8 mouse cellular contexts compared by ENCODE assay signal in genomic region chr16:10867904-10868440, GRCm38 (mm10). TPM values are rescaled to one million over a fixed set of nuclear protein-coding genes. Genes with fewer than 3 reads are reported as not detected.
DNase-seq lines count a peak whose midpoint lies in the region; ATAC-seq and TF ChIP-seq lines count a peak whose summit lies in the region.

No protein-coding gene starts in this region.

- no peak overlapping the region for H3K4me2 ChIP-seq in forebrain, postnatal 0 days (ENCODE audit: low read depth)
- no peak overlapping the region for H3K4me2 ChIP-seq in forebrain, embryonic 13.5 days
- no peak overlapping the region for H3K4me2 ChIP-seq in stomach, postnatal 0 days (replicated peaks; ENCODE audit: low read depth)

- no peak overlapping the region for H3K27ac ChIP-seq in forebrain, postnatal 0 days (ENCODE audit: low read depth, low read length)
- H3K27ac ChIP-seq in forebrain, embryonic 13.5 days, result no peak overlapping the region
- no peak overlapping the region for H3K27ac ChIP-seq in embryonic facial prominence, embryonic 10.5 days (replicated peaks)
- no peak overlapping the region for H3K27ac ChIP-seq in layer of hippocampus, adult 2 months
- H3K27ac ChIP-seq in stomach, postnatal 0 days (replicated peaks), result no peak overlapping the region

- no peaks in the 10 kb centered on the region for H3K27me3 ChIP-seq in forebrain, postnatal 0 days (ENCODE audit: insufficient read depth, low read length)
- H3K27me3 ChIP-seq in forebrain, embryonic 13.5 days, result no peaks in the 10 kb centered on the region
- no peaks in the 10 kb centered on the region for H3K27me3 ChIP-seq in embryonic facial prominence, embryonic 10.5 days (replicated peaks; ENCODE audit: low read depth, poor library complexity, severe bottlenecking)
- H3K27me3 ChIP-seq in stomach, postnatal 0 days (ENCODE audit: control insufficient read depth, insufficient read depth, low read length), result no peaks in the 10 kb centered on the region

- DNase-seq in forebrain, postnatal 0 days, result peak; percentile 44
- peak; percentile 33 for DNase-seq in A20 (ENCODE audit: low read depth, low spot score)
- peak; percentile 79 for DNase-seq in adrenal gland, postnatal 10 days
- peak; percentile 76 for DNase-seq in embryonic facial prominence, embryonic 10.5 days (ENCODE audit: low spot score)
- DNase-seq in layer of hippocampus, adult 2 months (ENCODE audit: low spot score in 2 of 2), result peak in 1 of 2 experiments; percentile 62
- peak; percentile 71 for DNase-seq in stomach, postnatal 0 days (ENCODE audit: low spot score)

- H3K4me1 ChIP-seq in forebrain, postnatal 0 days (ENCODE audit: insufficient read depth), result no peaks in the 10 kb centered on the region
- peaks cover 8% of the 10 kb centered on the region for H3K4me1 ChIP-seq in forebrain, embryonic 13.5 days
- H3K4me1 ChIP-seq in embryonic facial prominence, embryonic 10.5 days, result 0 out of 2 replicates have a peak, but pooled peaks cover 6% of the 10 kb centered on the region
- no peaks in the 10 kb centered on the region for H3K4me1 ChIP-seq in stomach, postnatal 0 days (replicated peaks; ENCODE audit: control insufficient read depth, insufficient read depth)

- TF ChIP-seq EP300 in stomach, postnatal 0 days (optimal IDR thresholded peaks at IDR 0.05), result no peak

- no peak for ATAC-seq in forebrain, postnatal 0 days
- no peak for ATAC-seq in forebrain, embryonic 13.5 days
- peak; percentile 67; the same call in 1 of the 2 replicates for ATAC-seq in megakaryocyte progenitor cell, adult 5-6 weeks (replicated peaks; ENCODE audit: poor library complexity)
- no peak for ATAC-seq in stomach, postnatal 0 days (ENCODE audit: low FRiP score, low TSS enrichment)

- TF ChIP-seq CTCF in forebrain, postnatal 0 days (IDR thresholded peaks at IDR 0.05; ENCODE audit: low read depth), result peak; percentile 90
- peak; percentile 100 for TF ChIP-seq CTCF in layer of hippocampus, adult 2 months (conservative IDR thresholded peaks at IDR 0.05)
- TF ChIP-seq CTCF in stomach, postnatal 0 days (IDR thresholded peaks at IDR 0.05; ENCODE audit: low read depth), result peak; percentile 96

- H3K9ac ChIP-seq in forebrain, postnatal 0 days, result no peak overlapping the region
- no peak overlapping the region for H3K9ac ChIP-seq in forebrain, embryonic 13.5 days
- no peak overlapping the region for H3K9ac ChIP-seq in stomach, postnatal 0 days (ENCODE audit: low read length)

- WGBS in forebrain, postnatal 0 days, result 35% methylated on average over 11 of the region's 11 CpGs
- 31% methylated on average over 11 of the region's 11 CpGs for WGBS in forebrain, embryonic 13.5 days
- 36% methylated on average over 11 of the region's 11 CpGs for WGBS in embryonic facial prominence, embryonic 10.5 days
- WGBS in stomach, postnatal 0 days, result 36% methylated on average over 11 of the region's 11 CpGs

- H3K9me3 ChIP-seq in forebrain, postnatal 0 days (ENCODE audit: low read length), result no peaks in the 10 kb centered on the region
- H3K9me3 ChIP-seq in forebrain, embryonic 13.5 days (replicated peaks), result no peaks in the 10 kb centered on the region
- no peaks in the 10 kb centered on the region for H3K9me3 ChIP-seq in embryonic facial prominence, embryonic 10.5 days
- no peaks in the 10 kb centered on the region for H3K9me3 ChIP-seq in stomach, postnatal 0 days (ENCODE audit: control insufficient read depth, low read length)

- no peaks in the 10 kb centered on the region for H3K36me3 ChIP-seq in forebrain, postnatal 0 days (ENCODE audit: insufficient read depth)
- H3K36me3 ChIP-seq in forebrain, embryonic 13.5 days (ENCODE audit: poor library complexity, severe bottlenecking), result no peaks in the 10 kb centered on the region
- 0 out of 2 replicates have a peak, but pooled peaks cover 6% of the 10 kb centered on the region for H3K36me3 ChIP-seq in embryonic facial prominence, embryonic 10.5 days (replicated peaks)
- H3K36me3 ChIP-seq in stomach, postnatal 0 days (ENCODE audit: control insufficient read depth, insufficient read depth, low read length), result no peaks in the 10 kb centered on the region

- H3K4me3 ChIP-seq in forebrain, postnatal 0 days (ENCODE audit: low read depth, low read length), result no peak overlapping the region
- no peak overlapping the region for H3K4me3 ChIP-seq in forebrain, embryonic 13.5 days
- H3K4me3 ChIP-seq in embryonic facial prominence, embryonic 10.5 days, result no peak overlapping the region
- H3K4me3 ChIP-seq in layer of hippocampus, adult 2 months, result no peak overlapping the region
- H3K4me3 ChIP-seq in stomach, postnatal 0 days (ENCODE audit: low read depth, low read length), result no peak overlapping the region

RNA-seq across cellular contexts. Expression of gene Rmi2, which starts 33.1 kb away (rescaled TPM):
- total RNA-seq in forebrain, postnatal 0 days (2014; rRNA removed), result 0.69 and 0.76 TPM in 2 replicates
- 0.30 and 0.35 TPM in 2 replicates for polyA plus RNA-seq in forebrain, postnatal 0 days (2015; fragmentation: Nextera tagmentation; extraction: Ambion mirVana)
- polyA plus RNA-seq in forebrain, embryonic 13.5 days (2015; fragmentation: Nextera tagmentation; extraction: Ambion mirVana), result 2.6 and 3.3 TPM in 2 replicates
- 1 to 10 TPM; 1.6 to 1.8 TPM for total RNA-seq in adrenal gland, postnatal 10 days (2021)
- 4.6 and 4.8 TPM in 2 replicates for polyA plus RNA-seq in embryonic facial prominence, embryonic 10.5 days (2016; fragmentation: Nextera tagmentation; extraction: Ambion mirVana)
- total RNA-seq in layer of hippocampus, adult 2 months (2021), result under 1 TPM; 0.15 to 0.22 TPM
- total RNA-seq in megakaryocyte progenitor cell, adult 5-6 weeks (2015), result 6.9 and 8.2 TPM in 2 replicates
- 6.0 and 6.9 TPM in 2 replicates for total RNA-seq in megakaryocyte progenitor cell, adult 5-6 weeks (2017)
- polyA plus RNA-seq in stomach, postnatal 0 days (2015; fragmentation: Nextera tagmentation; extraction: Ambion mirVana), result 0.76 and 1.1 TPM in 2 replicates

RNA-seq across cellular contexts. Expression of gene Gm11172, which starts 55.3 kb away (rescaled TPM):
- total RNA-seq in forebrain, postnatal 0 days (2014; rRNA removed), result not detected in 2 replicates
- polyA plus RNA-seq in forebrain, postnatal 0 days (2015; fragmentation: Nextera tagmentation; extraction: Ambion mirVana), result not detected in 2 replicates
- polyA plus RNA-seq in forebrain, embryonic 13.5 days (2015; fragmentation: Nextera tagmentation; extraction: Ambion mirVana), result not detected in 2 replicates
- not detected for total RNA-seq in adrenal gland, postnatal 10 days (2021)
- not detected in 2 replicates for polyA plus RNA-seq in embryonic facial prominence, embryonic 10.5 days (2016; fragmentation: Nextera tagmentation; extraction: Ambion mirVana)
- not detected for total RNA-seq in layer of hippocampus, adult 2 months (2021)
- not detected in 2 replicates for total RNA-seq in megakaryocyte progenitor cell, adult 5-6 weeks (2015)
- total RNA-seq in megakaryocyte progenitor cell, adult 5-6 weeks (2017), result not detected in 2 replicates
- not detected in 2 replicates for polyA plus RNA-seq in stomach, postnatal 0 days (2015; fragmentation: Nextera tagmentation; extraction: Ambion mirVana)
